Mouse (Mus musculus) gastrocnemius, postnatal 4 days (tissue): ENCODE data around the gene St3gal3. TPM values are rescaled to one million over a fixed set of nuclear protein-coding genes. Genes with fewer than 3 reads are reported as not detected.
A peak's percentile ranks its signal among the peaks of the same experiment; 100 is the strongest.

Experiments used
- DNase-seq, 2 experiments: peaks; one replicate each; pipeline ENCODE4 v3.0.0; 2021 to 2022; ENCODE audit warnings: low spot score in 2 of 2, mixed read lengths in 2 of 2
- total RNA-seq, 2 experiments: library from RNA; stranded (reverse); gene quantifications; 2 replicates each; pipeline ENCODE4 v1.2.3; 2021

The St3gal3 gene
- total RNA-seq, 2 experiments from 2014 or later = 34.9 to 37.5 TPM

DNA sequence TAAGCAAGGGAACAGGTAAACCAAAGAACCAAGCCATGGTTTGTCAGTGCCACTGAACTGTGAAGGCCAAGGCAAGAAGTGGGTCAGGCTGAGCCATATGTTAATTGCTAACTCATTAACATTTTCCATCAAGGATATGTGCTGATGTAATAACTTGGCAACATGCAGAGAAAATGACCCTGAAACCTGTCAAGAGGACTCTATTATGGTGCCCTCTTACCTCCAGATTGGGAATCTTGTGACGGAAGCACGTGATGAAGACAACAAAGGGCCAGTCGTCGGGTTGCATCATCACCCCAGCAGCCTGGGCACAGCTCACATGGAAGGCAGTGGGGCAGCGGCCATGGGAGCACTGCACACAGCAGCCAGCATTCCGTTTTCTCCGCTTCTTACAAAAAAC lies 9.0 kb upstream of the St3gal3 start:
- DNase-seq = no peak

DNA sequence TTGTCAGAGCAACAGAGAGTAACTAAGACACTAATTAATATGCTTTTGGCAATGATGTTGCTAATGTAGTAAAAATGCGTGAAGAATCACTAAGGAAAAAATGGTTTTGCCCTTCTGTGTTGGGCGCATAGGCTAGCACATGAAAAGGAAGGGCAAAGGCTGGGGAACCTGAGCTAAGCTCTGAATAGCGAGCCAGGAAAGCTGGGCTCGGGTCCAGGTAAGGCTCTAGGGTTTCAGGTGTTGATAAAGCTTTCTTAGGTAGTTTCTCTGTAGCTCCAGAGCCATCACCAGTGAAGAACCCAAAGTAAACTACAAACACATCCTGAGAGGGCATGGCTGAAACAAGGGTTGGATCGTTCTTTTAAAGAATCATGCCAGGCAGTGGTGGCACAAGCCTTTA lies 6.8 kb upstream of the St3gal3 start:
- no peak for DNase-seq

DNA sequence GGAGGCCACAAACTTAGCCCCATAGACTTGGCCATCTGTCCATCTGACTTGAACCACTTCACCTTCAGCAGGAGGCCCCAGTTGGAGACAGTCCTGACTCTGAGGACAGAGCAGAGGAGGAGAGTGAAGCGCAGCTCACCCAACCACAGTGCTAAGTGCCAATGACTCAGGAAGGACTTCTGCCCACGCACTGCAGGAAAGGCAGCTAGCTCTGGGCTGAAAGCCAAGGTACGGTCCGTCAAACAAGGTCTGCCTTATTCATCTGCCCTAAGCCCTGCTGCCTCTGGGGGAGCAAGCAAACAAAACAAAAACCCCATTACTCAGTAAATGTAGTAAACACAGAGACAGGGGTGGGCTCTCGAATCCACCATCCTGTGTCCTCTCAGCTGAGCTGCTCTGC lies 4.2 kb upstream of the St3gal3 start:
- DNase-seq = no peak

DNA sequence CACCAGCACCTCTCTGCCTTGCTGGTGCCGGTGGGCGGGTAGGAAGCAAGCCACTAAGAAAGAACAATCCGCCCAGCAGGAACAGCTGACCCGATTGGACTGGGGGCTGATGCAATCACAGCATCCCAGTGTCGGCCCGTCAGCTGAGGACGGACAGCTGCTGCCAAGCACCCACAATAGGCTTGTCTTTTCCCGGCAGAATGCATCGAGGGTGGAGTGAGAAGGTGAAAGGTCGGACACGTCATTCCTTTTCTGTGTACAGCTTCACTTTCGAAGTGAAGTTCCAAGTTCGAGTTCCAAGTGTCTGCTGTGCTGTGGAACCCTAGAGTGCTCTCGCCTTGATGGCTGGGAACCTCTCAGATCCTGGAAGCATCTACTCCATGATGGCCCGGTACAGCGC lies 3.1 kb upstream of the St3gal3 start:
- no peak for DNase-seq

DNA sequence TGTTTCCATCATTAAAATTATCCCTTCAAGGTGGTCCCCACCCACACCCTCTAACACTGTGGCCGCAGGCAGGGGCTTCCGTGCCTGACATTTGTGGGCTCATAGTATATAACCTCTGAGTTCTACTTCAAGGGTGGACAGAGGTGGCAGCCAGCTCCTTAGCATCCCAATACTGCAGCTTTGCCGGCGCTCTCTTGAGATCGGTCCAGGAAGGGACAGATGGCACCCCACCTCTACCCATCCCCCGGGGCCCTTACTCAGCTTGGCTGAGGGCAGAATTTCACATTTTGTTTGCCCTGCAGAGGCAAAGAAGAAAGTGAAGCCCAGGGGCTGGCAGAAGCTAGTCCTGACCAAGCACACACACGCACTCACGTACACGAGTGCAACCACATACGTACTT lies 2.6 kb upstream of the St3gal3 start:
- DNase-seq = no peak

DNA sequence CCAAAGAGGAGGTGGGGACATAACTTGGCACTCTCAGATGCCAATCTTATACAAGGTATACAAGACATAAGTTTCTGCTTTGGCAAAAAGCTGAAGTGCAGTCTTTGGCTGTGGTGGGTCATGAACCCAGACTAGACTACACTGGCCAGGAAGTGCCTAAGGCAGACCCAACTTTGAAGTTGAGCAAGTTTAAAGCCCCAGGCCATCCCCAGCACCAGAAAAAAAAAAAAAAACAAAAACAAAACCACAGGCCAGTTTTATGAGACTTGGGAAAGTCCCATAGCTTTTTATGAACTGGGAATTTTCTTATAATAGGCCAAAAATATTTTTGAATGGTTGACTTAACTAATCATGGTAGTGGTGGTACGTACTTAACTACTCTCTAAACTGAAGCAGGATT lies 700 bp upstream of the St3gal3 start:
- no peak for DNase-seq

DNA sequence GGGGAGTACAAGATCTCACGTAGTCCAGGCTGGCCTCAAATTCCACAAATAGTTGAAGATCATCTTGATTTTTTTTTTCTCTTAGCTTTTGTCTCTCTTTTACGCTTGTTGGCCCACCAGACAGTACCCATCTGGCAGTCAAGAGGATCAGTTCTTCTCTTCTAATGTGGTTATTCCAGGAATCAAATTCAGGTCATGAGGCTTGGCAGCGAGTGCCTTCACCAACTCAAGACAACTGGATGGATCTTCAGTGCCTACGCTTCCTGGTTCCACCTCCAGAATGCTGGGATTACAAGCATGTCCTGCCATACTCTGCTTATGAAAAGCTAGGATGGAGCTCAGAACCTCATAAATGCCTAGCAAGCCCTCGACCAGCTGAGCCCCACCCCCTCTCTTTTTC lies 3.4 kb downstream of the St3gal3 start:
- DNase-seq = no peak

DNA sequence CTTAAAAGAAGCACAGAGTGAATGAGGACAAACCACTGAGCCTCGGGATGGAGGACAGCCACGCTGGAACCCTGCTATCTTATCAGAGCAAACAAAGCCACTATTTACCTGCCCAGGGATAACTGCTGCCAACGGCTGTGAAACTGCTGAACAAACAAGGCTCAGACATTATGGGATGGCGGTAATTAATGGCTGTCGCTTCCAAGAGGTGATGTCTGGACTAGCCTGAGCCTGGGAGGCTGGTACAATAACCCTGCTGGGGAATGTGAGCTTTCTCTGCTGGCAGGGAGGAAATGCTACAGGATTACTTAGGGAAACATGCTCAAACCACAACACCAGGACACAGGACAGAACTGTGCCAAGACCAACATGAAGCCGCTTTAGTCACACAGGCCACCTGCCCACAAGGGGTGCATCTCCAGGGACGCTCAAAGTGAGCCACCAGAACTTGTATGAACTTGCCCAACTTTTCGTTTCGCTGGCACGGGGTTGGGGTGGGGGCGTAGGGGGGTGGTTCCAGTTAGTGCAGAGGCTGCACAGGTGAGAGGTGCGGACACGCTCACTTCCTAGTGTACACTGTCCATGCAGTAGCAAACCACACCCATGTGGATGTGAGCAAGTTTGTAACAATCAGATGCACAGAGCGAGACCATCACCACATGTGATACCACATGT lies 11.5 kb downstream of the St3gal3 start:
- no peak for DNase-seq

DNA sequence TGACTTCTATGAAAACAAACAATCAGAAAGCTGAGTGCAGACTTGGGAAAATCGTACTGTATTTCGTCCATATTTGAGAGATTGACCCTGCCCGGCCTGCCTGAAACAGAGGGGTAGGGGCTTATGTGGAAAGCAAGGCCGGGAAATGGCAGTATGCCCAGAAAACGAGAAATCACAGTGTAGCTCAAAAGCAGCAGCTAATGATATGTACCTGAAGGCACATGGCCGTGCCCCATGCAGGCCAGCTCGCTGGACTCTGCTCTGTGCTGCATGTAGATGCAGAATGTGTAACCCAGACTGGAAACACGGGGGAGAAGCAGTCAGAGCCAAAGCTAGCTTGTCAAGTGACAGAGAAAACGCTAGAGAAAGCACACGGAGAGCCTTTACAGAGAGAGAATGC lies 12.6 kb downstream of the St3gal3 start:
- no peak for DNase-seq

DNA sequence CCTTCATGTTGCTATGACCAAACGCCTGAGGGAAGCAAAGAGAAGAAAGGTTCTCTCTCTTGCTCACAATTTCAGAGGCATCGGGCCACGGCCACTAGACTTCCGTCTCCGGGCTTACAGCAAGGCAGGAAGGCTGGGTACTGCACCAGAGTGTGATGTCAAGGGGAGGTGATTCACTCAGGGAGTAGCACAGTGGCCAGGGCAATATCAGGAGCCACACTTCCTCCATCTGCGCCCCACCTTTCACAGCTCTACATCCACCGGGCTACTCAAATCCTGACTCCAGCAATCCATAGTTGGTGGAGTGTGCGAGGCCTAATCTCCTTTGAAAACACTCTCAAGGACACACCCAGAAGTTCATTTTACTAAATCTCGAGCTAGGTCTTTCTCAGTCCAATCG lies 17.1 kb downstream of the St3gal3 start:
- no peak for DNase-seq

DNA sequence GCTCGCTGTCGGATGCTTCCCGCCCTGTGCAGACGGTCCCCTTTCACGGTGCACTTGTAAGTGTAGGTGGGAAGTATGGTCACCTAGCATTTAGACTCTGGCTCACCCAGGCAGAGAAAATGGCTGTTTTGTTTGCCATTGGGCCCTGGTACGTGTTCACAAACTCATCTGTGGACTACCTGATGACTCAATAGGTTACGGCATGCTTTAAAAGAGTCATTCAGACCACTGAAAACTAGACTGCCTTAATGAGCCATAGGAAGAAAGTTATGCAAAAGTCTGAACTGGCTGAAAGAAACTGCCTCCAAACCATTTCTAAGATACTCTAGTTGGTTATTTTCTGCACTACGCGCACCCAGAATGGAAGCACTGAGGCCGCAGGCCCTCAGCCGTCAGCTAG lies 18.6 kb downstream of the St3gal3 start:
- DNase-seq = no peak

DNA sequence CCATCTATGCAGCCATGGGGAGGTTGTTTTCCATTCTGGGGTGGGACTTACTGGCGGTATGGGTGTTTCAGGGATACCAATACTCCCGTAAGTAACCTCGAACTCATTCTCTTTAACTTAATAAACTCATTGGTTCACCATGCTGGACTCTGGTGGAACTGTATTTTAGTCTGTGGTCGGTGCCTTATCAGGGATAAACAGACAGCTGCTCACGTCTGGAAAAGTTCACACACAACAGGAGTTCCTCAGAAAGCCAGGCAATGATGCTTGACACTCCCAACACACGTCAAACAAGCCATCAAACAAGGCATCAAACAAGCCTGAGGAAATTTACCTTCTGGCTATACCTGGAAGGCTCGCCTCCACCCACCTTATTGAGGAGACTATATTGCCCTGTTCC lies 19.6 kb downstream of the St3gal3 start:
- DNase-seq = no peak

DNA sequence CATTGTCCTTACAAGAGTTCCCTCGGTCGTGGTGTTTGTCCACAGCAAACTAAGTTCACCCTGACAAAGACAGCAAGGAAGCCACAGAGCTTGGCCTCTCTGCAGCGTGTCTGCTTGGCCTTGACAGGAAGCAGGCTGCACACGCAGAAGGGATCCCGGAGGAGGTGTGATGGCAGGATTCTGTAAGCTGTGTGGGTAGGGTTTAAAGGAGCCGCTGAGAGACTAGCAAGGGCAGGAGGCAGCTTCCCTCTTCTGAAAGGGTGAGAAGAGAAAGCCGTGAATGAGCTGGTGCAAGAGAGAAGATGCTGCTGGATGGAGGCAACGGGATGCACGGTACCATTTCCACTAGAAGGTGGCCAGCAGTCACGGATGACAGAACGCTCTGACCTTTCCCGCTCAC lies 22.1 kb downstream of the St3gal3 start:
- DNase-seq = no peak

DNA sequence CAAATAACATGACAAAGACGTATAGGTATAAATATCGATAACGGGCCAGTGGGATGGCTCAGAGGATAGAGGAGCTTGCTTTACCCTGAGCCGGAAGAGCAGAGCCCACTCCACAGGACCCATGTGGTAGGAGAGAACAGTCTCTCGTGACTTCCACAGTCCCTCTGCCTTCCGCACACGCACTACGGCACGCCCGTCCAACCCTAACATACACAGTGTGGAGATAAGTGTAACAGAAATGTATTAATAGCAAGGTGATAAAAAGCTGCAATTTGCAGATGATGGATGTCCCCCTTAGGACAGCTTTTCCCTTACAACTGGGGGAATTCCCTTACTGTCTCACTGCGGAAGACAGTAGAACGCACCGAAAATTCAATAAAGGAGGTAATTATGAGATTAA lies 25.1 kb downstream of the St3gal3 start:
- DNase-seq = no peak

DNA sequence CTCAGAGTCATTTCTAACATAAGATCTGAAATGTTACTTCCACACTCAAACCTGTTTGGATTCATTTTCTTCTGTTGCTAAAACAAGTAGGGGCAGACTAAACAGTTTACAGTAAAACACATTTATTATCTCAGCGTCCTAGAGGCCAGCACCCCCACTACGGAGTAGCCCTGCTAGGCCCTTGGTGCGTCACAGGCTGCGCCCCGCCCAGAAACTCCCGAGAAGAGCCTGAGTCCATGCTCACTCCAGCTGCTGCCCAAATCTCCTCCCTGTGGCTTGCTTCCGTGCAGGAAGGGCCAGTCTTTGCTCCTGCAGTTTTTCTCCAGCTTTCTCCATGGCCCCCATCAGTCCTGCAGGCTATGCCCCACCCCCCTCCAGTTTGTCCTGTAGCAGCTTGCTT lies 25.9 kb downstream of the St3gal3 start:
- DNase-seq = peak in 1 of 2 experiments; percentile 17

DNA sequence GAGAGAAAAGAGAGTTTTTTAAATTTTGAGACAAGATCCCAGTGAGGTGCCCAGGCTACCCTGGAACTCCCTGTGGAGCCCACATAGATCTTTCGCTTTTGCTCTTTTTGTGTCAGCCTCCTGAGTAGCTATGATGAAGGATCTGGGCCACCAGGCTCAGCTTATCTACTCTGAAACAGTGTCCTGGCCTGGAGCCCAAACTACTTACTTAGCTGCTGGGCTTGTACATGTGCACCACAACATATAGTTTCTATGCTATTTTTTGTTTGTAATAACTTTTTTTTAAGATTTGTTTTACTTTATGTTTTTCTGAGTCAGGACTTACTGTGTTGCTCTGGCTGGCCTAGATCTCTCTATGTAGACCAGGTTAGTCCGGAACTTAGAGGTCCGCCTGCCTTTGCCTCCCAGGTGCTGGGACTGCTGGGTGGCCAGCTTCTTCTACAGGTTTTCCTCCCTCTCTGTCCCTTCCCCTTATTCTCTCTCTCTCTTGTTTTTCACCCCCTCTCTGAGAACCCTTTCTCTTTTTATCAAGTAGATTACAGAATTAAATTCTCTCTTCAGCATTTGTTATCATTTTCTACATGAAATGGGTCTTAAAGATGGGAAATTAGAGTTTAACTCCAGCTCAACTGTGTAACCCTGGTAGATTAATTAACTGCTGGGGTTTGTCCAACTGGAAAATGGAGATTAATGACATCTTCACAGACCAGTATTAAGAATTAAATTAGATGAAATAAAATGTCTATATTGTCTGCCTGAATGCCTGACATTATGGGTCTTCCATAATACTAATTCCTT lies 29.3 kb downstream of the St3gal3 start:
- DNase-seq = no peak

DNA sequence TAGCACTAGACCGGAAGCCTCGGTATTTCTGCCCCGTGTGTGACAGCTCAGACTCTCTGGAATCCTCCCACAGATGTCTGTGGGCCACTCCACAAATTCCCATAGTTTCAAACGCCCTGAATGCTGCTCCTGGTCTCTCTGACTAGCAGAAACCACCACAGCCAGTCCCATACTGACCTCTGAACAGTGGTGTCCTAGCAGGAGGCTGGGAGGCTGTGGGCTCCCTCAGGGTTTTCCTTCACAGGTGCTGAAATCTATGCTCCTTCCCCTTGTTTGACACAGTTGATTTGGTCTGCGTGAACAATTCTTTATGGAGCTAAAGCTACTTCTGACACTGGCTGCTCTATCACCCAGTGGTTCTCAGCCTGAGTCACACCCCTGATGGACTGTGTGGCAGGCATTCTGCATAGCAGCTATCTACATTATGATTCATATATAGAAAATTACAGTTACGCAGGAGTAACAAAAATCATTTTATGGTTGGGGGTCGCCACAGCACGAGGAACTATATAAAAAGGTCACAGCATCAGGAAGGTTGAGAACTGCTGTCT lies 31.4 kb downstream of the St3gal3 start:
- DNase-seq = no peak

DNA sequence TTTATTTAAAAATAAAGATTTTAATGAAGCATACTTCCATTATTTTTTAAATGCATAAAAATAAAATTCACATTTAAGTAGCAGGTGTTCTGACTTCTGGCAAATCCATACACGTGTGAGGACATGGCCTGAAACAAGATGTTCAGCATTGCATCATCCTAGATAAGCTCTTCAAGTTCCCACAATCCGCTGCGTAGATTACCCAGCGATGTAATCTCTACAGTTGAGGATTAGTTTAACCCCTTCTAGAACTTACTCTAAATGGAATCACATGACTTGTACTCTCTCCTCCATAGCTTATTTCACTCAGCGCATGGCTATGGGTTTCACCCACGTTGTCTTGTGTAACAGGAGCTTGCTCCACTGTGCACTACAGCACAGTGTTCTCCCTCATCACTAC lies 33.2 kb downstream of the St3gal3 start:
- DNase-seq = no peak

DNA sequence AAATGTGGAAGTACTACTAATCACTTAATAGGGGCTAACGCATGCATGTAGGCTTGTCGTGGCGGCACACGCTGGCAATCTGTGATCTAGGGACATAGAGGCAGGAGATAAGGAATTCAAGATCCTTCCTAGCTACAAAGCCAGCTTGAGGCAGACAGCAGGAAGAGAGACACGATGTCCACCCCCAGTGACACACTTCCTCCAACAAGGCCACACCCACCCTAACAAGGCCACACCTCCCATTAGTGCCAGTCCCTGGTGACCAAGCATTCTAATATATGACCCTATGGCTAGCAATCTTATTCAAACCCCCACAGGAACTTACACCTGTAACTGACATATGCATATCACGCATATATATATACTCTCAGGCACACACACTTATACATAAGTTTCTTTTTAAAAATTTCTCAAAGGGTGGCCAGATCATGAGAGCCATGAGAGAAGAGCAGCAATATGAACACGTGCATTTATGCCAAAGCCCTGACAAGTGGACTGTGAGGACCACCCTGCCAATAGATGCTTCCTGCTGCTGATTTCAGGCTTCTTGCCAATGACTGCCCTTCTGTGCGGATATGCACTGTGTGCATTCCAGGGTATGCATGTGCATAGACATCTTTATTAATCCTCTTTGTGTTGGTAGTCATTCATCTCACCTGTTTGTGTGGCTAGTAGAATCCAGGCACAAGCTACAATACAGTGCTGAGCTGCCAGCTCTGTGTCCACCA lies 34.9 kb downstream of the St3gal3 start:
- no peak for DNase-seq

DNA sequence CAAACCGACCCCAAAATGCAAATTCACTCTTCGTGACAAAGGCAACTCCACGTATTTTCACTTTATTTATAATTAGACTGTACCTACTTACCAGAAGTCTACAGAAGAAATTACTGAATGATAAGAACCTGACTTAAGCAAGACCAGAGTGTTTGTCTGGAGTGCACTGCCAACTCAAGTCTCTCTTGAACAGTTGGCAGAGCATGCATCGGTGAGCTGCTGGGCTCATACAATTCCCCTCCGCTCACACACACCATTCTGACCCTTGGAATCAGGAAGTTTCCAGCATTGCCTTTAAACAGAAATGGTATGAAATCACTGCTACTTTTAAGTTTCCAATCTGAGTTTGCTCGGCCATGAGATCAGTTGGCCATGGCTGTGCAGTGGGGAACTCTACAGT lies 36.1 kb downstream of the St3gal3 start:
- DNase-seq = no peak

DNA sequence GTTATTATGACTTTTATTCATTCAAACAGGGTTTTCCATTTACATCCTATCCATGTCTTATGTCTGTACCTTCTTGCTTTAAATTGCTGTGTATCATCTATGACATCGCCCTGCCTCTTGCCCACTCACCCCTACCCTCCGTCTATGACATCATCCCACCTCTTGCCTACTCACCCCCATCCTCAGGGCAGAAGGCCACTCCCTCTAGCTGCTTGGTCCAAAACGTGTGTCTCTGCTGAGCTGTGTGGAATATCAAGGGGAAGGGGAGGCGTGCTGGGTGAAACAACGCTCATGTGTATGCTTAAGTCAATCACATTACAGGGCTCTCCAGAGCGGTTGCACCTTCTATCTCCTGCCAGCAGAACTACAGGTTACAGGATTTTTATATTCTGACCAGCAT lies 38.6 kb downstream of the St3gal3 start:
- DNase-seq = no peak
